Mouse (Mus musculus) granulocyte monocyte progenitor cell, adult 5-6 weeks (primary cell): ENCODE data around the gene Gm28635. TPM values are rescaled to one million over a fixed set of nuclear protein-coding genes. Genes with fewer than 3 reads are reported as not detected.
A peak's percentile ranks its signal among the peaks of the same experiment; 100 is the strongest.

ENCODE experiments used
- ATAC-seq: replicated peaks from 2 replicates; pipeline ENCODE4 v1.8.0; 2016; ENCODE audit warnings: mild to moderate bottlenecking, moderate TSS enrichment, inconsistent platforms; ENCODE audit not compliant: poor library complexity, severe bottlenecking
- total RNA-seq, 2 experiments: library from RNA; stranded (forward) in 1 of 2; stranded (reverse) in 1 of 2; fragments of 200-712, 200-1000 nt in 1 of 2; fragments of >200 nt in 1 of 2; fragmentation: Nextera tagmentation in 1 of 2; gene quantifications; 2 replicates each; pipeline ENCODE4 v1.2.3; 2014 to 2017

Gene Gm28635
- not detected in 2 replicates for total RNA-seq (2014; fragmentation: Nextera tagmentation)
- not detected in 2 replicates for total RNA-seq (2017)

- ATAC-seq, result peak; percentile 96
These were observed at the start of gene Gm28635, which contains the start of gene Med19 for GRCm38 (mm10) chr2:84677968-84678880. TSS of gene Gm28635 (minus strand) at chr2:84678041. TSS of gene Med19 (plus strand) at chr2:84678402.

DNA sequence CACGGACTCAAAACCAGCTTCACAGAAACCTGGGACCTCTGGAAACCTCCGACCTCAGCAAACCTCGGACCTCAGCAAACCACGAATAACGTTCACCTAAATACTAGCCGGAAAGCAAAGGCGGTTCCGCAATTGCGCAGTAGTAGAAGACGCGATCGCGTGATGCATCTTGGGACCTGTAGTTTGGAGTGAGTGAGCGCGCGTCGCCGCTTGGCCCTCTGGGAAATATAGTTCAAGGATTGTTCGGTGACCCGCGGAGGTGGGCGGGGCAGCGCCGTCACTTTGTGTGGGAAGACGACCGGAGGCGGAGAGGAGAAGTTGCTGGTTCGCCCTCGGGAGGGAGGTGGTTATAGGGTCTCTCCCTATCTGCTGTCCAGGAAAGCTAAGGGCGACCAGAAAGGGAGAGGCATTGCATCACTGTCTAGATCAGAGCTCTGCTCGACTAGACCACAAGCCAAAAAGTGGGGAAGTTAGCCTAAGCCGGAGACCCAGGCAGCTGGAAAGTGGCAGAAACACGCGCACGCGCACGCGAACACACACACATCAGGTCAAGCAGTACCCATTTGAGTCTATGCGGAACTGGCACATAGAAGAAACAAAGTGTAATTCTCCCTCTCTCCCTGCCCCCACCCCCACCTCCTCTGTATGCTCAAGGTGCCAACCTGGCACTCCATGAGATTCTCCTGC lies 49.5 kb upstream of the Gm28635 start, which contains the start of gene Clp1:
Gene Clp1 (minus strand): TSS at position 179 of the 687 bp plus-strand sequence.
- ATAC-seq, result peak; percentile 96

DNA sequence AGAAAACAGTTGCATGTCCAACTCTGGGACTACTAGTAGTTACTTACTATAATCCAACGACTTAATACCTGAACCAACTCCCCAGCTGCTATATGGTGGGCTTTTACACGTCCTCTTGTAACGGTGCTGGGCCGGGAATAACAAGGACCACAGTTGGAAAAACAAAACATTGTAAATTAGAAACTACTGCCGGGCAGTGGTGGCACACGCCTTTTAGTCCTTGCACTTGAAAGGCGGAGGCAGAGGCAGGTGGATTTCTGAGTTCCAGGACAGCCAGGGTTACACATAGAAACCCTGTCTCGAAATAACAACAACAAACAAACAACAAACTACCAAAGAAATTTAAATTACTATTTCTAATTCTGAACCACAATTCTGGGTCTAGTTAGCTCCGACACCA lies 48.9 kb upstream of the Gm28635 start:
- ATAC-seq, result no peak

DNA sequence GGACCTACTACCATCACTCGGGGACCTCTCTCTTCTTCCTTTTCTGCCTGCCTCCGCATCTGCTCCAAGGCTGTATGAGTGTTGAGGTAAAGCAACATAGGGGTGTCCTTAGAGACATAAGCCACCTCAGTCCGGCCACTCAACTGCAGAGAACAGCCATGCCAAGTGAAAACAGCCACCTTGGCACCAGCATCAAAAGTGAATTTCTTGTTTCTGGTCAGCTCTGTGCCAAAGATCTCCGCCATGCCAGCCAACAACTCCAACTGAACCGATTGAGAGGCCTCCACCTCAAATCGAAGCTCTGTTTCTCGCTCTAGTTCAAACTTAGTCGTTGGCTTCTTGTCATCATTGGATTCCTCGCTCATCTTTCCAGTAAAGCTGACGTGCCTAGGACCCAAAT lies 47.9 kb upstream of the Gm28635 start:
- no peak for ATAC-seq

GRCm38 (mm10) chr2:84723856-84724255 lies 46.0 kb upstream of the Gm28635 start:
- no peak for ATAC-seq

DNA sequence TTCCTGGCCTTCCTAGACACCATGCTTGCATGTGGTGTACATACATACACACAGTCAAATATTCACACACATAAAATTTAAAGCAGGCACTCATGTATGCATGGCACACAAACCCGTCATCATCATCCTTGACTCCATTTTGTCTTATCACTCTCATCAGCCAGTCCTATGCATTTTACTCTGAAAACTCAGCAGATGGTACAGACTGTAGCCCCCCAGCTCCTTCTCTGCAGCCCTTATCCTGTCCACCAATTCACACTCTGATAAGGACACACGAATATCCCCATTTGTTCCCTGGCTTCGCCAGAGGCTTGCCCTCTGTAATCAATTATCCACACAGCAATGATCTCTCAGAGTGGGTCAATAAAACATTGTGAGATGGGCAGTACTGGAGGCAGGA lies 43.3 kb upstream of the Gm28635 start:
- ATAC-seq, result no peak

DNA sequence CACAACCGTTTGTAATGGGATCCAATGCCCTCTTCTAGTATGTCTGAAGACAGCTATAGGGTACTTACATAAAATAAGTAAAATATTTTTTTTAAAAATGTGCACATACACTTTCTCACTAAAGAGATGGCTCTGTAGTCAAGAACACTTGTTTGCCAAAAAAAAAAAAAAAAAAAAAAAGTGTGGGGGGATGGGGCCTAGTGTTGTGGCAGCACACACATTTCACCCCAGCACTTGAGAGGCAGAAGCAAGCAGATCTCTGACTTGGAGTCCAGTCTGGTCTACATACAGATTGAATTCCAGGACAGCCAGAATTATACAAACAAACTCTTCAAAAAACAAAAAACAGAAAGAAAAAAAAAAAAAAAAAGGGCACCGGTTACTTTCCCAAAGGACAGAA lies 42.9 kb upstream of the Gm28635 start:
- no peak for ATAC-seq

- ATAC-seq, result no peak
These were observed 39.5 kb upstream of the Gm28635 start for GRCm38 (mm10) chr2:84717357-84717756.

GRCm38 (mm10) chr2:84716423-84717355 lies 38.8 kb upstream of the Gm28635 start:
- ATAC-seq, result no peak

DNA sequence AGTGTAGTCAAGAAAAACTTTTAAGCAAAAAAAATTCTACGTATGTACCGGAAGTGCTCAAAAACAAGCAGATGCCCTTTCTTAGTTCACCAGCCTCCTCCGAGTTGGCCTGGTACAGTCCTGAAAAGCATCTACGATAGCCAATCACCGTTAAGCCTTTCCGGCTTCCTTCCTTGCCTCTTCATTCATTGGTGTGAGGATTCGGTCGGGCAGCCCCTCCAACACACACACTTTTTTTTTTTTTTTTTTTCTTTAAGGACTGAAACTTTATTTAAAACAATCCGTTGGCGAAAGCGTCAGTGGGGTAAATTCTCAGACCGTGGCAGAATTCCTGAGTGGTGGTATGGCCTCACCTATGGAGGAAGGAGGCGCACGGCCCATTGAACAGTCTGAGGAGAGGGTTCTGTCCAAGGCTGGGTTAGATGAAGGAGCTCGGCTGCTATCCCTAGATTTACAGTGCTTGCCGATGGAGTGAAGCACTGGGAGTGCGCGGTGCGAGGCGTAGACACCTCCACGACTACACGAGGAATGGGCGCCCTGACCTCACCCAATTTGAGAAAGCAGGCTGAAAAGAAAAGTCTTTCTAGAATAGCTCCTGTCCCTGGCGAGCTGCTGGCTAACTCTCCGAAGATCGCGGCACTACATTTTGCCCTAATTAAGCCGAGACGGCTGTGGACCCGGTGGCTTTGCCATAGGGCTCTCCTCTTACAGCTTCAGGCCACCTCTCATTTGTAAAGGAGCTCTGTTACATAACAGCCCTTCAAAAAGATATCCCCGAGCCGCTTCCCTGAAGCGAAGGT lies 37.9 kb upstream of the Gm28635 start:
- ATAC-seq, result peak; percentile 80

DNA sequence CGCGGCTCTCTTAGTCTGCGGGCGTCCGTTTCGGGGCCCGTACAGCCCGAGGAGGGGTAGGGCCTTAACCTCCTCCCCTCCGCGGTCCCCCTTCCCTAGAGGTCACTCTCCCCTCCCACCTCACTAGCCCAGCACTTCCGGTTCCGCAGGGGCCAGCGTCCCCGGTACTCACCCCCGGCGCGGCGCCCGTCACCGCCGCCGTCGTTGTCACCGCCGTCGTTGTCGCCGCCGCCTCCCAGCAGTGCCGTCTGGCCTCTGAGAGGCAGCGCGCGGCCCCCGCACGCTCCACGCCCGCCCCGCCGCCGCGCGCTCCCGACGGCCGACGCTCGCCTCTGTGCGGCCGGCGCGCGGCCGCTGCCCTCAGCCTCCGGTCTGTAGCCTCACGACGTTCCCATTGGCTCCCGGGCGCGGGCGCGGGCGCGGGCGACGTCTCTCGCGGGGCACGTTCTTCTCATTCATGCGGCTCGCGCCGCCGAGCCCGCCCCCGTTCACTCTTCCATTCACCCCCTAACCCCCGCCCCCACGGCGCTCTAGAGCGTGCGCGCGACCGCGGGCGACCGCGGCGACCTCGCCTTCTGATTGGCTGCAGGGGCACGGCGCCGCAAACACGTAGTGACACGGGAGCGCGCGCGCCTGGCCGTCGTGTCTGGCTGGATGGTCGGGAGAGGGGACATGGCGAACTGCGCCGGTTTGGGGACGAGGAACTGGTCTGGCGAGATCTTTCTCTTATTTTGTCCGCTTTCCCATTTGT lies 37.1 kb upstream of the Gm28635 start, which contains the start of gene Zdhhc5:
Gene Zdhhc5 (minus strand): TSS at position 370 of the 751 bp plus-strand sequence.
- peak; percentile 81 for ATAC-seq

DNA sequence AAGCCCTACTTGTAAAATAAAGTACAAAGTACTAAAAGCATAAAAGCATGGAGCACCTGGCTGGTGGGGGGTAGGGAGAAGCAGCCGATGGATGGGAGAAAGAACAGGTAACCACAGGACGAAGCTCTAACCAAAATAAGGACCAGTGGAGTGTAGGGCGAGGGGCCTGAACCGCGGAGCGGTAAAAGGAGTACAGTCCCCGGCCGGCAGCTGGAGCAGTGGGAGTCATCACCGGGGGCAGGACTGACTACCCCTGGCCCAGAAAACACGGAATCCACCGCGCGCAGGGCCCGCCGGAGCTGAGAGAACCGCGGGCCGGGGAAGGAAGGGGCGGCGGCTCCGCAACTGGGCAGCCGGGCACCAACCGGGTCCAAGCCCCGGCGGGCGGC lies 36.6 kb upstream of the Gm28635 start:
- no peak; the same call in 1 of the 2 replicates for ATAC-seq

DNA sequence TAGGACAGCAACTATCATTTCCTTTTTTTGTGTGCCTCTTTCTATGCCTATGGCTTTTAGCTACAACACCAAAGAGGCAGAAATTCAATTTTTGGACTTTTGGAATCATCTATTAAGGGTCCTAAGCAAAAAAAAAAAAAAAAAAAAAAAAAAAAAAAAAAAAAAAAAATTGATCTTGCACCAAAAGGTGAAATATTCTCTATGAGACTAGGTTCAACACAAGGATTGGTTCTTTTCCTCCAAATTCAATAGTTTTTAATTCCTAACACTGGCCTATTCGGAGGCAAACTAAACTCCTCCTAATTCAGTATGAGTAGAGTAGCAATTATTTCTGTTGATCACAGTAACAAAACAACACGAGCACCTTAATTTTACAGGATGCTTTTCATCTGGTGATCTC lies 34.1 kb upstream of the Gm28635 start:
- ATAC-seq, result no peak

GRCm38 (mm10) chr2:84707523-84707922 lies 29.7 kb upstream of the Gm28635 start:
- ATAC-seq, result no peak

DNA sequence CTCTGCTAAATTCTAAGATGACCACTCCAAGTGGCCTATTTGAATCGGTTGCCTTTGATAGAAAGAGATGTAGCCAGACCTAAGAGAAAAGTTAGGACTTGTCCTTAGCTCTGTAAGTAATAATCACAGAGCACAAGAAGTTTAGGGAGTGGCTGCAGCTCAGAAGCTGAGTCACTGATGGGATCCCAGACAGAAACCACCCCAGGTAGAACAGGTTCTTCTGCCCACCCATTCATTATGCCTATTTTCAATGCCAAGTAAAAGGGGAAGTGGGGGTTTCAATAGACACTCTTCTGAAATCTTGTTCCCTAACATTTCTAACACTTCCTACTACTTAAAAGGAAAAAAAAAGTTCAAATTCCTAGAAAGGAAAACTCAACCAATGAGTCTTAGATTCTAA lies 27.5 kb upstream of the Gm28635 start:
- peak; percentile 95 for ATAC-seq

DNA sequence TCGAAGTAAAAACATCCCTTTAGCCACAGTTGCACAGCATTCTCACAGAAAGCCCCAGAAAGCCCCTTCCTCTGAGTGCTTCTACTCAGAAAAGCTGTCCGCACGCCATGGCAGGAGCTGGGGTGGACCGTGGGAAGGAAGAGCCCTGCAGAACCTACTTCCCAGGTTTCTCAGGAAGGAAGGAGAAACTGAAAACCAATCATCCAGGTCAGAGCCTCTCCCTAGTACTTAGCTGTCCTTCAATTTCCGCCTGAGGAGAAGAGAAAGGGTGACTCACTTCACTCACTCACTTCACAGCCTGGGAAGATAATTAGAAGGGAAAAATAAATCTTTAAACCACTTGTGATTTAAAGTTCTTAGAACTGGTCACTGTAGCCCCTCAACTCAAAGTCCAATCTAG lies 26.5 kb upstream of the Gm28635 start:
- no peak for ATAC-seq

GRCm38 (mm10) chr2:84703497-84703896 lies 25.7 kb upstream of the Gm28635 start:
- ATAC-seq, result no peak

DNA sequence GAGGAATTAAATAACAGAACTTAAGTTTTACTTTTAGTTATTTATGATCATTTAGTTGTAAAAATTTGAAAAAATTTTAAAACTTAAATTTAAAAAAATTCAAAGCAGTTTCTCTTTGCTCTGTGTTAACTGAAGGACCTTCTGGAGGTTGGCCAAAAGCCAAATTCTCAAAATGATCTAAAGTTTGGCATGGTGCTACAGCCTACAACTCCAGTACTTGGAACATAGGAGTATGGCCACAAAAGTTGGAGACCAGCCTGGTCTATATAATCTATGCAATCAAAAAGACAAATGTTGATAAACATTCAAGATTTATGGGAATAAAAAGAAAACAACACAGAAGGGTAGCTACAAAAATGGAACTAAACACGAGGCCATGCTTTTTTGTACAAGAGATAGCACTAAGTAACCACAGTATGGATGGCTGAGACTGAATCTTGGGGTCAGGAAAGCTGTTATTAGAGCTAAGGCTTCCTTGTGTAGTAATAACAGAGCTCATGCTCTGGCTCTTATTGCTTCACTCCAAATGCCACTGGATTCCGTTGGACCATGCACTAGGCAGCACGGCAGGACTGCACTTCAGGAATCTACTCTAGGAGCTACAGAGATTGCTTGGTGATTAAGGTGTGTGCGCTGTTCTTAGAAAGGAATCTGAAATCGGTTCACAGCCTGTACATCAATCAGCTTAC lies 17.3 kb upstream of the Gm28635 start:
- no peak for ATAC-seq
